Mouse (Mus musculus): ENCODE measurements around the gene Ube2d3. TPM values are rescaled to one million over a fixed set of nuclear protein-coding genes. Genes with fewer than 3 reads are reported as not detected.

Ube2d3 gene
- polyA plus RNA-seq, 1 experiment from 2014 or later, result 535 TPM

Other genes with a start within 250 kb of the Ube2d3 start
- gene Cenpe, start 225.6 kb upstream of the Ube2d3 start, polyA plus RNA-seq (2015; fragmentation: Nextera tagmentation; extraction: Ambion mirVana), result 20.3 and 23.5 TPM in 2 replicates
- gene Bdh2, start 156.9 kb upstream of the Ube2d3 start, polyA plus RNA-seq (2015; fragmentation: Nextera tagmentation; extraction: Ambion mirVana), result 7.1 and 8.9 TPM in 2 replicates
- 0.93 and 1.1 TPM in 2 replicates for gene Slc9b2, start 130.4 kb upstream of the Ube2d3 start, polyA plus RNA-seq (2015; fragmentation: Nextera tagmentation; extraction: Ambion mirVana)
- 0.10 and 0.25 TPM in 2 replicates for gene Slc9b1, start 90.1 kb upstream of the Ube2d3 start, polyA plus RNA-seq (2015; fragmentation: Nextera tagmentation; extraction: Ambion mirVana)
- 61.9 and 62.9 TPM in 2 replicates for gene Cisd2, start 14.2 kb upstream of the Ube2d3 start, polyA plus RNA-seq (2015; fragmentation: Nextera tagmentation; extraction: Ambion mirVana)
- 17.2 and 18.0 TPM in 2 replicates for gene Manba, start 47.5 kb downstream of the Ube2d3 start, polyA plus RNA-seq (2015; fragmentation: Nextera tagmentation; extraction: Ambion mirVana)

Data from intestine, embryonic 15.5 days (tissue).